Mouse (Mus musculus) megakaryocyte, embryonic 14.5 days (primary cell): ENCODE data around the gene E130308A19Rik.

ENCODE experiments used
- FLI1 ChIP-seq: IDR thresholded peaks from 2 replicates; pipeline ENCODE4 v1.6.1; 2012; ENCODE audit warnings: low read length, inconsistent platforms, mixed read lengths
- GATA1 ChIP-seq: IDR thresholded peaks from 3 replicates; pipeline ENCODE4 v1.6.1; 2012; ENCODE audit warnings: mixed read lengths, low read length, inconsistent platforms, borderline replicate concordance

GRCm38 (mm10) chr4:59696846-59697245 is 70.8 kb downstream of the E130308A19Rik start:
- no peak for TF ChIP-seq GATA1
- no peak for TF ChIP-seq FLI1
